Mouse (Mus musculus): ENCODE measurements around the gene Cebpzos. TPM values are rescaled to one million over a fixed set of nuclear protein-coding genes. Genes with fewer than 3 reads are reported as not detected.

The Cebpzos gene
- total and polyA plus RNA-seq, 3 experiments = 4.1 to 76.5 (median 20.5) TPM

GRCm38 (mm10) chr17:78916899-78917298, 599 bp downstream of the Cebpzos start:
- DNase-seq (ENCODE audit: low spot score) (no peak), ATAC-seq (ENCODE audit: extremely low read depth, insufficient number of reproducible peaks, low FRiP score, poor library complexity, severe bottlenecking) (no peak)
- no peaks in the 10 kb centered on the region for H3K27me3 ChIP-seq (ENCODE audit: insufficient read depth, low read length)
- H3K4me3 ChIP-seq (ENCODE audit: low read depth, low read length) = peak overlapping the region; percentile 81
- H3K9me3 ChIP-seq (replicated peaks) = no peaks in the 10 kb centered on the region
- TF ChIP-seq TAL1 (conservative IDR thresholded peaks at IDR 0.05; ENCODE audit: low read depth, low read length) (no peak), POLR2AphosphoS5 (IDR thresholded peaks at IDR 0.05; ENCODE audit: insufficient replicate concordance, low read depth, low read length) (no peak), CTCF (IDR thresholded peaks at IDR 0.05; ENCODE audit: low read depth, low read length) (no peak), GATA1 (IDR thresholded peaks at IDR 0.05; ENCODE audit: borderline replicate concordance, low read length) (no peak), GATA2 (IDR thresholded peaks at IDR 0.05; ENCODE audit: borderline replicate concordance, low read depth, low read length) (no peak)
- peaks cover 39% of the 10 kb centered on the region for H3K36me3 ChIP-seq (replicated peaks)
- peaks cover 19% of the 10 kb centered on the region for H3K4me1 ChIP-seq (ENCODE audit: insufficient read depth, low read depth, low read length)

GRCm38 (mm10) chr17:78917696-78918095, 1.4 kb downstream of the Cebpzos start:
- no peak for TF ChIP-seq TAL1 (conservative IDR thresholded peaks at IDR 0.05; ENCODE audit: low read depth, low read length)
- TF ChIP-seq POLR2AphosphoS5 (IDR thresholded peaks at IDR 0.05; ENCODE audit: insufficient replicate concordance, low read depth, low read length) = no peak
- no peak for TF ChIP-seq GATA1 (IDR thresholded peaks at IDR 0.05; ENCODE audit: borderline replicate concordance, low read length)
- no peak for TF ChIP-seq GATA2 (IDR thresholded peaks at IDR 0.05; ENCODE audit: borderline replicate concordance, low read depth, low read length)
- no peak for TF ChIP-seq CTCF (IDR thresholded peaks at IDR 0.05; ENCODE audit: low read depth, low read length)
- no peak for DNase-seq (ENCODE audit: low spot score)
- Histone ChIP-seq H3K4me1 (ENCODE audit: insufficient read depth, low read depth, low read length) (peaks cover 19% of the 10 kb centered on the region), H3K36me3 (replicated peaks) (peaks cover 46% of the 10 kb centered on the region), H3K4me3 (ENCODE audit: low read depth, low read length) (no peak overlapping the region), H3K27me3 (ENCODE audit: insufficient read depth, low read length) (no peaks in the 10 kb centered on the region), H3K9me3 (replicated peaks) (no peaks in the 10 kb centered on the region)
- ATAC-seq (ENCODE audit: extremely low read depth, insufficient number of reproducible peaks, low FRiP score, poor library complexity, severe bottlenecking) = no peak

GRCm38 (mm10) chr17:78935857-78936256, 19.6 kb downstream of the Cebpzos start:
- Histone ChIP-seq H3K27me3 (ENCODE audit: insufficient read depth, low read length) (no peaks in the 10 kb centered on the region), H3K4me3 (ENCODE audit: low read depth, low read length) (peak overlapping the region; percentile 97), H3K36me3 (replicated peaks) (peaks cover 58% of the 10 kb centered on the region), H3K4me1 (ENCODE audit: insufficient read depth, low read depth, low read length) (peaks cover 50% of the 10 kb centered on the region), H3K9me3 (replicated peaks) (no peaks in the 10 kb centered on the region)
- ATAC-seq (ENCODE audit: extremely low read depth, insufficient number of reproducible peaks, low FRiP score, poor library complexity, severe bottlenecking) = no peak
- DNase-seq (ENCODE audit: low spot score) = peak; percentile 13
- TF ChIP-seq TAL1 (conservative IDR thresholded peaks at IDR 0.05; ENCODE audit: low read depth, low read length) (no peak), POLR2AphosphoS5 (IDR thresholded peaks at IDR 0.05; ENCODE audit: insufficient replicate concordance, low read depth, low read length) (no peak), CTCF (IDR thresholded peaks at IDR 0.05; ENCODE audit: low read depth, low read length) (no peak), GATA1 (IDR thresholded peaks at IDR 0.05; ENCODE audit: borderline replicate concordance, low read length) (no peak), GATA2 (IDR thresholded peaks at IDR 0.05; ENCODE audit: borderline replicate concordance, low read depth, low read length) (no peak)

- DNase-seq (ENCODE audit: low spot score) (peak; percentile 86), ATAC-seq (ENCODE audit: extremely low read depth, insufficient number of reproducible peaks, low FRiP score, poor library complexity, severe bottlenecking) (peak; percentile 99)
- Histone ChIP-seq H3K27me3 (ENCODE audit: insufficient read depth, low read length) (no peaks in the 10 kb centered on the region), H3K36me3 (replicated peaks) (peaks cover 53% of the 10 kb centered on the region), H3K4me3 (ENCODE audit: low read depth, low read length) (peak within 1 kb of the TSS; percentile 97), H3K9me3 (replicated peaks) (no peaks in the 10 kb centered on the region), H3K4me1 (ENCODE audit: insufficient read depth, low read depth, low read length) (peaks cover 50% of the 10 kb centered on the region)
- TF ChIP-seq GATA1 (IDR thresholded peaks at IDR 0.05; ENCODE audit: borderline replicate concordance, low read length) = no peak
- no peak for TF ChIP-seq TAL1 (conservative IDR thresholded peaks at IDR 0.05; ENCODE audit: low read depth, low read length)
- no peak for TF ChIP-seq GATA2 (IDR thresholded peaks at IDR 0.05; ENCODE audit: borderline replicate concordance, low read depth, low read length)
- no peak for TF ChIP-seq POLR2AphosphoS5 (IDR thresholded peaks at IDR 0.05; ENCODE audit: insufficient replicate concordance, low read depth, low read length)
- no peak for TF ChIP-seq CTCF (IDR thresholded peaks at IDR 0.05; ENCODE audit: low read depth, low read length)
Measured at GRCm38 (mm10) chr17:78936466-78937228, 20.3 kb downstream of the Cebpzos start, which contains the start of the genes Cebpz and Ndufaf7. Gene Cebpz (minus strand): TSS chr17:78937066. Gene Ndufaf7 (plus strand): TSS chr17:78937136.

- Histone ChIP-seq H3K4me3 (ENCODE audit: low read depth, low read length) (peak overlapping the region; percentile 97), H3K27me3 (ENCODE audit: insufficient read depth, low read length) (no peaks in the 10 kb centered on the region), H3K4me1 (ENCODE audit: insufficient read depth, low read depth, low read length) (peaks cover 44% of the 10 kb centered on the region), H3K36me3 (replicated peaks) (peaks cover 53% of the 10 kb centered on the region), H3K9me3 (replicated peaks) (no peaks in the 10 kb centered on the region)
- DNase-seq (ENCODE audit: low spot score) = no peak
- TF ChIP-seq POLR2AphosphoS5 (IDR thresholded peaks at IDR 0.05; ENCODE audit: insufficient replicate concordance, low read depth, low read length) = no peak
- no peak for TF ChIP-seq GATA2 (IDR thresholded peaks at IDR 0.05; ENCODE audit: borderline replicate concordance, low read depth, low read length)
- no peak for TF ChIP-seq TAL1 (conservative IDR thresholded peaks at IDR 0.05; ENCODE audit: low read depth, low read length)
- no peak for TF ChIP-seq GATA1 (IDR thresholded peaks at IDR 0.05; ENCODE audit: borderline replicate concordance, low read length)
- TF ChIP-seq CTCF (IDR thresholded peaks at IDR 0.05; ENCODE audit: low read depth, low read length) = no peak
- no peak for ATAC-seq (ENCODE audit: extremely low read depth, insufficient number of reproducible peaks, low FRiP score, poor library complexity, severe bottlenecking)
Measured at GRCm38 (mm10) chr17:78937229-78937853, 21.0 kb downstream of the Cebpzos start.

- ATAC-seq (ENCODE audit: extremely low read depth, insufficient number of reproducible peaks, low FRiP score, poor library complexity, severe bottlenecking) = no peak
Measured at GRCm38 (mm10) chr17:78938927-78939326, 22.6 kb downstream of the Cebpzos start.

More at GRCm38 (mm10) chr17:78938927-78939326, 22.6 kb downstream of the Cebpzos start:
- Histone ChIP-seq H3K4me3 (ENCODE audit: low read depth, low read length) (no peak overlapping the region), H3K4me1 (ENCODE audit: insufficient read depth, low read depth, low read length) (peaks cover 29% of the 10 kb centered on the region), H3K9me3 (replicated peaks) (no peaks in the 10 kb centered on the region), H3K36me3 (replicated peaks) (peaks cover 53% of the 10 kb centered on the region), H3K27me3 (ENCODE audit: insufficient read depth, low read length) (no peaks in the 10 kb centered on the region)
- DNase-seq (ENCODE audit: low spot score) = no peak
- TF ChIP-seq POLR2AphosphoS5 (IDR thresholded peaks at IDR 0.05; ENCODE audit: insufficient replicate concordance, low read depth, low read length) = no peak
- TF ChIP-seq GATA2 (IDR thresholded peaks at IDR 0.05; ENCODE audit: borderline replicate concordance, low read depth, low read length) = no peak
- TF ChIP-seq GATA1 (IDR thresholded peaks at IDR 0.05; ENCODE audit: borderline replicate concordance, low read length) = no peak
- no peak for TF ChIP-seq CTCF (IDR thresholded peaks at IDR 0.05; ENCODE audit: low read depth, low read length)
- no peak for TF ChIP-seq TAL1 (conservative IDR thresholded peaks at IDR 0.05; ENCODE audit: low read depth, low read length)

Measured in G1E (cell line).